Mouse (Mus musculus) mesoderm, embryonic 11.5 days (tissue): ENCODE measurements at regions not wholly inside any gene's neighbourhood (a gene's known extent, or its start where the extent isn't known, plus 50 kb on each side); places are given as distances from the start of the nearest gene placed in this dataset.
A peak's percentile ranks its signal among the peaks of the same experiment; 100 is the strongest.
"Not testable (repeated sequence)": the region's sequence is repeated elsewhere in the genome, so short reads cannot be mapped to it uniquely, and the experiment has no call there.

Experiments used
- DNase-seq: peaks from one replicate; pipeline ENCODE4 v3.0.0-alpha.2; 2012; ENCODE audit warnings: low read depth, low spot score

DNA sequence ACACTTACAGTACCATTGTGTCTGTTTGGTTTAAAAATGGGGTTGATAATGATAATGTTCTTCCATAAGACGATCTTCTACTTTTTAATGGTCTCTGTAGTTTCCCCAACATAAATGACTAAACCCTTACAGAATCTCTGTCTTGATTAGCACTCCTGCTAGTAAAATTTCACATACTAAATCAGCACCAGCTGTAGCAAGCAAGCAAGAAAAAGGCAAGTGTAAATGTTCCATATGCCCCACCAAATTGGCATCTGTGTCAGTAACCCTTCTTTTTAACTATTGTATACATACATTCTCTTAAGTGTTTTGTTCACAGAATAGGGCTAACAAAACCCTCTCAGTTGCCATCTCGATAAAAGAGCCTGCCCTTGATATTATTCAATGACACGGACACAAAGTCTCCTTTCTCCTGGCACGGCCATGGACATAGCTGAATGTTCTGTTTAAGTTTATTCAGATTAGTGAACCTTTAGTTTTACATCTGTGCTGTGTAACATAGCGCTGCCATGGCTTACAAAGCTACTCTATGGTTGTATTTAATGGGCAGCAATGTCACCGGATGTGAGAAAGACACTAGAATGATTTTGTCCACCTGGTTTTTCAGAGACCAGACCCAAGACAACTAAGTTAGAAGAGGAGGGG, 414.3 kb downstream of the Gtdc1 start:
- no peak for DNase-seq

DNA sequence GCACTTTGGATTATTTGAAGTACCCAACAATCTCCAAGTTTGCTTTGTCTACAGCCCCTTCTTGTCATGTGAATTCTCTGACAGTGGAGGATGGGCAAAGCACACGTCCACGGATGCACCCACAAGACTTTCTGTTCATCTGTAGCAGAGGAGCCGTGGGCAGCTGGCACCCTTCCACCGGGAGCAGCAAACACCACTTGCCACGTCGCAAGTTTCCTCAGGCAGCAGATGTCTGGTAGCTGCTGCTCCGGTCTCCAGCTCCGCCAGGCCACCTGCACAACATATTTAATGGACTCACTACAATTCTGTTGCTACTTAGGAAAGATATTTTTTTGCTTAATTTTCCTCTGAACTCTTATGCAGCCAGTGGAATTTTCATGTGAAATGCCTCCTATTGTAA, 415.1 kb downstream of the Gtdc1 start:
- no peak for DNase-seq

DNA sequence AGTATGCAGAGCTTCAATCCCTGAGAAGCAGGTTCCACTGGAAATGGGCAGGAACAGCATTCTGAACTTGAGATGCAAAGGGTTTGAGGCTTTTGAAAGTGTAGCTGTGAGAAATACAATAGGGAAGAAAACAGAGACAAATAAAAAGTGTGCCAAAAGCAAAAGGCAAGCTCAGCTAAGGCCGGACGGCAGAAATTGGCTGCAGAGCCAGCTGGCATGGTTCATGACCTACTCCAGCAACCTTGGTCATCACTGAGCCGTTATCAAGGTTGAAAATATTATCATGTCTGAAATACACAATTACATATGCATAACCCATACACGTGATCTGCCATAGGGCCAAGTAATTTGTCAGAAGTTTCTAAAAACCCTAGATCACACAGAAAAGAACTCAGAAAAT, 418.4 kb downstream of the Gtdc1 start:
- DNase-seq: no peak

DNA sequence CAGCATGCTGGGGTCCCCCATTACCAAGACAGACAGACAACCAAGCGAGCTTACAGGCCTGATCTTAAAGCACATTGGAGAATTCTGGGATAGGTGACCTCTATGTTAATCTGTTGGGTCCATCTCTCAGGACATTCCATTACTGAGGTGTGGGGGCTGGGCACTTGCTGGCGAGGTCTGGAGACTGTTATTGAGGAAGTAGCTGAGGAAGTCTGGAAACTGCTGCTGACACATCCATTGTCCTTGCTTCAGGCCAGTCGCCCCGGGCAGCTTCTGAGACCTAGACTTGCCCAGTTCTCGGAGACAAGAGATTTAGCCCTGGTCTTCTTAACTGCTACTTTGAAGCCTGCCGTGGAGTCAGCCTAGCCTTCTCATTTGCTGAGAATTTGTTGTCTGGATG, 423.2 kb downstream of the Gtdc1 start:
- DNase-seq: no peak

DNA sequence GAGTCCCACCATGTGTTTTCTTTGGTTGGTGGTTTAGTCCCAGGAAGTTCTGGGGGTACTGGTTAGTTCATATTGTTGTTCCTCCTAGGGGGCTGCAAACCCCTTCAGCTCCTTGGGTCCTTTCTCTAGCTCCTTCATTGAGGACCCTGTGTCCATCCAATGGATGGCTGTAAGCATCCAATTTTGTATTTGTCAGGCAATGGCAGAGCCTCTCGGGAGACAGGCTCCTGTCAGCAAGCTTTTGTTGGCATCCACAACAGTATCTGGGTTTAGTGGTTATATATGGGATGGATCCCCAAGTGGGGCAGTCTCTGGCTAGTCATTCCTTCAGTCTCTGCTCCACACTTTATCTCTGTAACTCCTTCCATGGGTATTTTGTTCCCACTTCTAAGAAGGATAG, 436.7 kb downstream of the Gtdc1 start:
- not testable (repeated sequence) for DNase-seq

DNA sequence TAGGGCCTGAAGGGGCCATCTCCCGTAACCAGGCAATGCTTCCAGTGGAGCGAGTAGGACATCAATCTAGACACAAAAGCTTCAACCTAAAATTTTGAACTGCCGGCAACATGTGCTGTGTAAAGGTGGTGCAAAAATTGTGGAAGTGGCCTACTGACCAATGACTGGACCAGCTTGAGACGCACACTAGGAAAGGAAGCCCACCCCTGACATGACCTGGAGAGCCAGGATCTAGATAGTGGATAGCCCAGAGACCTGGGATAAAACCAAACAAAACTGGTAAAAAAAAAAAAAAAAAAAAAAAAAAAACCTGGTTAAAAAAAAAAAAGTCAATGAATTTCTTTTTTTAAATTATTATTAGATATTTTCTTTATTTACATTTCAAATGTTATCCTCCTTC, 437.2 kb downstream of the Gtdc1 start:
- no peak for DNase-seq

DNA sequence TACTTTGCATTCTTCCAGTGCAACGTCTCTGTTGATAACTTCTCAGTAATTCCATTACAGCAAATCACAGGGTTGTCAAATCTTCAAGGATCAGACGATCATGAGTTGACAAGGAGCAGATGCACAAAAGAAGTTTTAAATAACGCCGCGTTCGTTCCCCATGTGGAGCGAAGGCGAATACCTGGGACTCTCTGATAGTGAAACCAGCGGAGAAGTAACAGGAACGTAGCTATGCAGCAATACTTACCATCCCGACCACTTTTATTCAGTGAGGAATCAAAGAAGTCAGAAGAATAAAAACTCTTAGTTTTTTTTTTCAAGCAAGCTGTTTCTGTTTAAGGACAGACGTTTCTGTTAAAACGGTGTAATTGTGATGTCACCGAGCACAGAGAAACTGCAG, 441.6 kb downstream of the Gtdc1 start:
- DNase-seq: no peak

DNA sequence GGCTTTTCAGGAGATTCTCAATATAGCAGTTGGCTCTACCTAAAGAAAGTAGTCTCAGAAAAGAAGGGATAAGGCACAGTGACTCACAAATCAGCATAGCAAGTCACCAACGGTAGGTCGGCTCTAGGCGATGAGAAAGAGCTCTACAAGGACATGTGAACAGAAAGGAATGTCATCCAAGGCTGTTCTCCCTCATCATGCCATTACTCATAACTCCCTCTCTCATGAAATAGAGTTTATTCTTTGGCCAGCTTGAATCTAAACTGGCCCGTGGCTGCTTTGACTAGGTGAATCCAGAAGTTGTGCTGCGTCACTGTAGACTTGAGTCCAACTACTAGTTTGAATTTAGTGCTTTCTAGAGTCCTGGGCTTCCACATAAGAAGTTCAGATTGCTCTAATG, 447.7 kb downstream of the Gtdc1 start:
- DNase-seq: no peak

DNA sequence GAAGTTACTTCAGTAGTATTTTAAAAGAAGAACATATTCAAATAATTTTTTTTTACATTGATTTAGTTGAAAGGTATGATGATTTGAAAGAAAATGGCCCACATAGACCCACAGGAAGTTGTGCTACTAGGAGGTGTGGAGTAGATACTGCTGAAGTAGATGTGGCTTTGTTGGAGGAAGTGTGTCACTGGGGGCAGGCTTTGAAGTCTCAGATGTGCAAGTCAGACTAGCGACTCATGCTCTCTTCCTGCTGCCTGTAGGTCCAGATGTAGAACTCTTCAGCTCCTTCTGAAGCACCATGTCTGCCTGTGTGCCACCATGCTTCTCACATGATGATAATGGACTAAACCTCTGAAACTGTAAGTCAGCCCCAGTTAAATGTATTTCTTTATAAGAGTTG, 452.0 kb downstream of the Gtdc1 start:
- no peak for DNase-seq

DNA sequence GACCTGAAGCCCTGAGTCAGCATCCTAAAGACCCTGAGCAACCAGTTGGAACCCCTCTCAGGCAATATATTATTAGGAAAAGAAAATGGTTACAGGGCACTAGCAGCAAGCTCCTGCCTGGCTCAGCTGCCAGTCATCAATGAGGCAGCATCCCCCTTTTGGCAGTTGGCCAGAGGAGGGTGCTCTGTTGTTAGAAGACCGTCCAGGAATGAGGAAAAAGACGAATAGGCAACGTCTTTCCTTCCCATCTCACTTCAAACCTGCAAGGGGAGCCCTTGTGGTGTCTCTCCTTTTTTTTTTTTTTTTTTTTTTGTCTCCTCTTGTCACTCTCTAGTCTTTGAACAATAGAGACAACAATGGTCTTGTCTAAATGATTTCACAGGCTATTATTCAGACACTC, 452.8 kb downstream of the Gtdc1 start:
- DNase-seq: peak; percentile 53

DNA sequence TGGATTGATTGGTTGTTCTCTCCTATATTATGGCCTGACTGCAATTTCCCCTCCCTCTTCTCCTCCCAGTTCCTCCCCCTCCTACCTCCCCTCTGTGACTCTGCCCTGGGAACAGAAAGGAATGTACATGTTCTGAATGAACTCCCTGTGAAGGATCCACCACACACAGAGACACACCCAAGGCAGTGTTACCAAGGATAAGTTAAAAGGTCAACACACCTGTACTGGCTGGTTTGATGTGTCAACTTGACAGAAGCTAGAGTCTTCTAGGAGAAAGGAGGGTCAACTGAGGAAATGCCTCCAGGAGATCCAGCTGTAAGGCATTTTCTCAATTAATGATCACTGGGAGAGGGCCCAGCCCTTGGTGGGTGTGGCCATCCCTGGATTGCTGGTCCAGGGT, 456.1 kb downstream of the Gtdc1 start:
- no peak for DNase-seq

DNA sequence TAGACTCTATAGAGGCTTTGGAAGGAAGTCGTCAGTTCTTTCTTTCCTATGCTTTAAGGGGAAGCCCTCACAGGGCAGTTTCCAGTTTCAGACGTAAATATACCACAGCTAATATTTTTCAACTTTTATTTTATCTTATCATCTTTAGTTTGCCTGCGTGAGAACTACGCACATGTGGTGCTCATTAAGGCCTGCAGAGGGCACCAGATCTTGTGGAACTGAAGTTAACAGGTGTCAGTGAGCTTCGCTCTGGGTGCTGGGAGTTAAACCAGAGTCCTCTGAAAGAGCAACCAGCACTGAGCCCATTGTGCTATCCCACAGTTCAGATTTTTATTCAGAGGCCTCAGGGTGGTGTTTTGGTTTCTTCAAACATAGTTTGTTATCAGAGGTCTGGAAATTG, 456.5 kb downstream of the Gtdc1 start:
- DNase-seq: no peak

DNA sequence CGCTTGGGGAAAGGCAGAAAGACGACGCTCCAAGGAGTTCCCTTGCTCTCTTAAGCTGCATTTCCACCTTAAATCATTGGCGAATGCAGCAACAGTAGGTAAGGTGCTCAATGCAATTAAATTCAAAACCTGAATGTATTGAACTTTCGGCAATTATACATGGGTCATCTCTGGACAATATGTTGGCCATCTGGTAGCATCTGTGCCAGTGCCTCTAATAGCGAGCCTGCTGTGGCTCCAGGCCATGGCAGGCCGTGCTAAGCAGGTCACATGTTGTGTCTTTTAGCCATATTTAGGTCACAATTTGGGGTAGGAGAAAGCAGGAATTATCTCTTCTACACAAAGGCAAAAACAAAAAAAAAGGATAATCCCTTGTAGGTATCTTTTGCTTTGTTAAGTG, 462.8 kb downstream of the Gtdc1 start:
- DNase-seq: no peak

DNA sequence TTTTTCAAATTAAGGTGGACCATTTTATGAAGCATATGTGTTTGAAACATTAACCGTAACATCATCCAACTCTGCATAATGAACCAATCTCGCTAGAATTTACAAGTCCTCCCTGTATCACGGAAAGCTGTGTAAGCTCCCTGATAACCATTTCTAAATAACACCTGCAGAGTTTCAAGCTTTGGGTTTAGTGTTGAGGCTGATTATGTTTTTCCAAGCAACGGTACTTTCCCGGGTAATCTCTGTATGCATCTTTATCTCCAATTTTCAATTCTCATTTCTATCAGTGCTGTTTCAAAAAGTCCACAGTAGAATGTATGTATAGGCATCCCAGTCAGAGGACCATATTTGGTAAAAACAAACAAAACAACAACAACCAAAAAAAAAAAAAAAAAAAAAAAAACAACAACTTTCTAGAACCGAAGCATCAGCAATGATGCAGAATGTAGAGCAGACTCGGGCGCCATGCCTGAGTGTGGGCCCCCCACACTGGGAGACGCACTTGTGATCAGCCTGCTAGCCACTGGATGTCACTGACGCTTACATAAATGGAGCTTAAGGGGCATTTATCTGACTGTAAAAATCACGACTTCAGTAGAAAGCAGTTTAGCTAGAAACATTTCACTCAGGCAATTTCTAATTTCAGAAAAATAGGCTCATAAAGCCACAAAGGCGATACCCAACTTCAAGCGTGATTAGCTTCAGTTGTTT, 464.7 kb downstream of the Gtdc1 start:
- no peak for DNase-seq

DNA sequence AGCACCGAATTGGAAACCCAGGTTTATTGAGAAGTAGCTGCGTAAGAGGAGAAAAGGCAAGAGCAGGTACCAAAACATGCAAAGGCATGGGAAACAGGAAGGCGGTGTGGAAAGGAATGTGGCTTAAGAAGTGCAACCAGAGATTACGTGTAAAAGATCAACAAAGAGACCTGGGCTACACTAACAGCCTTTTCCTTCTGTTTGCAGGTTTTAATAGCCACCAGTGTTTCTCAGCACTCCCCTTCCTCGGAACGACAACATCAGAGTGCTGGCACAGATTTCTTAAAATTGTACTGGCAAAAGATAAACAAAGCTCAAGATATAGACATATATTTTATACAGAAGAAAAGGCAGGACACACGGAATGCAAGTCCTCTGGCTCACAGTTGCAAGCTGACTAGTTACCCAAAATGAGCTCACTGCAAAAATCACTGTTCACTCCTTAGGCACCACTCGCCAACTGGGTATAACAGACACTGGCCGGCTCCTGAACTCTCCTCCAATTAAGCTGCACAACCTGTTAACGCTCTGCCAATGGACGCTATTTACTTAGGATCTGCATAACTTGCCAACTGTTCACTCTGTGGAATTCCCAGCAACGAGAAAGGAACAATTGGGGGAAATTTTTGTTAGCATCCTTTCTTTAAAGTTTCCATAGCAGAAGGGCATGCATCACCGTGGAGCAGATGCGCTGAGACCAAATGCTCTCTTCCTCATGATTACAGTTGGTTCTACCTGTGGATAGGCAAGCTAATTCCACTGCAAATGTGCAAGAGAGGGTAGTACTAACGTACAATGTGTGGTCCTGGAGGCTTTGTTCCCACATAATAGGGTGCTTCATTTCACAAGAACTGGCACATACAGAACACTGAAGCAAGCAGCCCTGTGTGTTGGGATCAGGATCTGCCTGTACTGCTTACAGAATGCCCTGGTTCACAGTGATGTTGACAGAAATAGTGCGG, 465.9 kb downstream of the Gtdc1 start:
- DNase-seq: no peak

DNA sequence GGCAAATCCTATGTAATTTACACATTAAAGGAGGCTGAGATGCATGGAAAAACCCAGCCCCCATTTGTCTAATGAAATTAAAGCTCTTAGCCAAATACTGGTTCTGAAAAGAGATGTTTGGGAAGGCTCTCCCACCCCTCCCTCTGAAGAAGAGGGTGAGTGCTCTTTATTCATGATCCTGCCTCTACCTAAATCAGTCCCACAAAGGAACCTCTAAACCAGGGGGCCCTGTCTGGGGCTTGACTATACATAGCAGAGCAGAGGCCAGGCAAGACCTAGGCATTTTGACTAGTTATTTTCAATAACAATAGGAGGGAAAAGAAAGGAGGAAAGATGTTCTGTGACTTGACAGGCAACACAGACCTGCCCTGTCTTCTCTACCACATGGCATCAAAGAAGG, 478.0 kb downstream of the Gtdc1 start:
- DNase-seq: no peak
